Mouse (Mus musculus): ENCODE data around the gene Hydin. TPM values are rescaled to one million over a fixed set of nuclear protein-coding genes. Genes with fewer than 3 reads are reported as not detected.

The Hydin gene
- polyA plus RNA-seq, 1 experiment from 2014 or later, result 0.21 TPM

GRCm38 (mm10) chr8:110617801-110618358 lies 351.1 kb downstream of the Hydin start:
- Histone ChIP-seq H3K4me1 (peaks cover 24% of the 10 kb centered on the region), H3K27me3 (replicated peaks) (peaks cover 36% of the 10 kb centered on the region), H3K4me2 (peak overlapping the region; percentile 95), H3K9me3 (no peaks in the 10 kb centered on the region), H3K36me3 (no peaks in the 10 kb centered on the region), H3K27ac (replicated peaks) (no peak overlapping the region), H3K9ac (peak overlapping the region; percentile 72), H3K4me3 (peak overlapping the region; percentile 97)
- WGBS, result 22% methylated on average over 14 of the region's 14 CpGs
- no peak for ATAC-seq (ENCODE audit: extremely low read depth, insufficient number of reproducible peaks, low FRiP score, low TSS enrichment)

- WGBS, result under 1% methylated on average over 66 of the region's 67 CpGs
- H3K27ac ChIP-seq (replicated peaks), result 0 out of 2 replicates have a peak within 1 kb of the TSS, but pooled peaks have one; percentile 10
These were observed 351.8 kb downstream of the Hydin start, which contains the start of gene Vac14 for GRCm38 (mm10) chr8:110618391-110619207. TSS of gene Vac14 (plus strand) at chr8:110618585.

GRCm38 (mm10) chr8:110619208-110619574 lies 352.4 kb downstream of the Hydin start:
- Histone ChIP-seq H3K4me1 (peaks cover 24% of the 10 kb centered on the region), H3K27me3 (replicated peaks) (peaks cover 29% of the 10 kb centered on the region), H3K4me2 (peak overlapping the region; percentile 95), H3K9me3 (no peaks in the 10 kb centered on the region), H3K27ac (replicated peaks) (0 out of 2 replicates have a peak overlapping the region, but pooled peaks have one; percentile 10), H3K9ac (peak overlapping the region; percentile 89), H3K36me3 (no peaks in the 10 kb centered on the region), H3K4me3 (peak overlapping the region; percentile 97)
- no peak for ATAC-seq (ENCODE audit: extremely low read depth, insufficient number of reproducible peaks, low FRiP score, low TSS enrichment)
- 17% methylated on average over 8 of the region's 8 CpGs for WGBS

More at GRCm38 (mm10) chr8:110618391-110619207, 351.8 kb downstream of the Hydin start, which contains the start of gene Vac14:
- Histone ChIP-seq H3K9me3 (no peaks in the 10 kb centered on the region), H3K4me2 (peak within 1 kb of the TSS; percentile 95), H3K4me3 (peak within 1 kb of the TSS; percentile 97), H3K36me3 (no peaks in the 10 kb centered on the region), H3K9ac (peak within 1 kb of the TSS; percentile 89), H3K4me1 (peaks cover 24% of the 10 kb centered on the region), H3K27me3 (replicated peaks) (peaks cover 33% of the 10 kb centered on the region)
- peak; percentile 95 for ATAC-seq (ENCODE audit: extremely low read depth, insufficient number of reproducible peaks, low FRiP score, low TSS enrichment)

GRCm38 (mm10) chr8:110619919-110620318 lies 353.1 kb downstream of the Hydin start:
- H3K27ac ChIP-seq (replicated peaks), result no peak overlapping the region
- peak overlapping the region; percentile 95 for H3K4me2 ChIP-seq
- H3K36me3 ChIP-seq, result no peaks in the 10 kb centered on the region
- H3K4me3 ChIP-seq, result peak overlapping the region; percentile 97
- peaks cover 24% of the 10 kb centered on the region for H3K4me1 ChIP-seq
- 87% methylated on average over 5 of the region's 5 CpGs for WGBS
- H3K27me3 ChIP-seq (replicated peaks), result peaks cover 27% of the 10 kb centered on the region
- H3K9ac ChIP-seq, result peak overlapping the region; percentile 89; the same call in 1 of the 2 replicates
- no peak for ATAC-seq (ENCODE audit: extremely low read depth, insufficient number of reproducible peaks, low FRiP score, low TSS enrichment)
- no peaks in the 10 kb centered on the region for H3K9me3 ChIP-seq

GRCm38 (mm10) chr8:110626431-110626830 lies 359.7 kb downstream of the Hydin start:
- H3K9ac ChIP-seq, result no peak overlapping the region
- no peak overlapping the region for H3K27ac ChIP-seq (replicated peaks)
- no peak overlapping the region for H3K4me3 ChIP-seq
- H3K4me1 ChIP-seq, result peaks cover 20% of the 10 kb centered on the region
- no peak overlapping the region for H3K4me2 ChIP-seq
- ATAC-seq (ENCODE audit: extremely low read depth, insufficient number of reproducible peaks, low FRiP score, low TSS enrichment), result no peak
- no peaks in the 10 kb centered on the region for H3K36me3 ChIP-seq
- 75% methylated on average over 4 of the region's 4 CpGs for WGBS
- H3K27me3 ChIP-seq (replicated peaks), result no peaks in the 10 kb centered on the region
- no peaks in the 10 kb centered on the region for H3K9me3 ChIP-seq

- WGBS, result 63% methylated on average over 9 of the region's 9 CpGs
- Histone ChIP-seq H3K9ac (no peak overlapping the region), H3K4me1 (peaks cover 20% of the 10 kb centered on the region), H3K4me3 (no peak overlapping the region), H3K9me3 (no peaks in the 10 kb centered on the region), H3K4me2 (no peak overlapping the region), H3K27me3 (replicated peaks) (no peaks in the 10 kb centered on the region), H3K27ac (replicated peaks) (no peak overlapping the region), H3K36me3 (peaks cover 28% of the 10 kb centered on the region)
- no peak for ATAC-seq (ENCODE audit: extremely low read depth, insufficient number of reproducible peaks, low FRiP score, low TSS enrichment)
These were observed 362.7 kb downstream of the Hydin start for GRCm38 (mm10) chr8:110629245-110630063.

- peaks cover 20% of the 10 kb centered on the region for H3K4me1 ChIP-seq
- WGBS, result 81% methylated on average over 3 of the region's 3 CpGs
These were observed 363.3 kb downstream of the Hydin start for GRCm38 (mm10) chr8:110630079-110630478.

GRCm38 (mm10) chr8:110630571-110631071 lies 363.8 kb downstream of the Hydin start:
- Histone ChIP-seq H3K4me3 (no peak overlapping the region), H3K36me3 (peaks cover 39% of the 10 kb centered on the region), H3K9ac (peak overlapping the region; percentile 24; the same call in 1 of the 2 replicates), H3K27me3 (replicated peaks) (no peaks in the 10 kb centered on the region), H3K27ac (replicated peaks) (peak overlapping the region; percentile 70), H3K9me3 (no peaks in the 10 kb centered on the region), H3K4me1 (peaks cover 20% of the 10 kb centered on the region), H3K4me2 (no peak overlapping the region)
- 61% methylated on average over 8 of the region's 8 CpGs for WGBS
- 0 out of 2 replicates have a peak, but pooled peaks have one; percentile 27 for ATAC-seq (ENCODE audit: extremely low read depth, insufficient number of reproducible peaks, low FRiP score, low TSS enrichment)

More at GRCm38 (mm10) chr8:110630079-110630478, 363.3 kb downstream of the Hydin start:
- Histone ChIP-seq H3K4me3 (no peak overlapping the region), H3K27ac (replicated peaks) (no peak overlapping the region), H3K9me3 (no peaks in the 10 kb centered on the region), H3K36me3 (peaks cover 34% of the 10 kb centered on the region), H3K4me2 (no peak overlapping the region), H3K9ac (no peak overlapping the region), H3K27me3 (replicated peaks) (no peaks in the 10 kb centered on the region)
- no peak for ATAC-seq (ENCODE audit: extremely low read depth, insufficient number of reproducible peaks, low FRiP score, low TSS enrichment)

GRCm38 (mm10) chr8:110631201-110631600 lies 364.4 kb downstream of the Hydin start:
- peaks cover 45% of the 10 kb centered on the region for H3K36me3 ChIP-seq
- H3K27me3 ChIP-seq (replicated peaks), result no peaks in the 10 kb centered on the region
- H3K4me3 ChIP-seq, result no peak overlapping the region
- peak overlapping the region; percentile 70 for H3K27ac ChIP-seq (replicated peaks)
- WGBS, result 91% methylated on average over 7 of the region's 7 CpGs
- no peaks in the 10 kb centered on the region for H3K9me3 ChIP-seq
- H3K4me1 ChIP-seq, result peaks cover 20% of the 10 kb centered on the region
- no peak for ATAC-seq (ENCODE audit: extremely low read depth, insufficient number of reproducible peaks, low FRiP score, low TSS enrichment)
- H3K4me2 ChIP-seq, result no peak overlapping the region
- no peak overlapping the region for H3K9ac ChIP-seq

- no peaks in the 10 kb centered on the region for H3K27me3 ChIP-seq (replicated peaks)
- peaks cover 20% of the 10 kb centered on the region for H3K4me1 ChIP-seq
- peaks cover 71% of the 10 kb centered on the region for H3K36me3 ChIP-seq
- no peak overlapping the region for H3K9ac ChIP-seq
- H3K4me3 ChIP-seq, result no peak overlapping the region
- no peak overlapping the region for H3K27ac ChIP-seq (replicated peaks)
- ATAC-seq (ENCODE audit: extremely low read depth, insufficient number of reproducible peaks, low FRiP score, low TSS enrichment), result no peak
- WGBS, result 93% methylated on average over 3 of the region's 3 CpGs
- H3K4me2 ChIP-seq, result no peak overlapping the region
- no peaks in the 10 kb centered on the region for H3K9me3 ChIP-seq
These were observed 367.0 kb downstream of the Hydin start for GRCm38 (mm10) chr8:110633814-110634213.

- H3K9ac ChIP-seq, result no peak overlapping the region
- peaks cover 73% of the 10 kb centered on the region for H3K36me3 ChIP-seq
- 87% methylated on average over 6 of the region's 6 CpGs for WGBS
- no peak overlapping the region for H3K4me2 ChIP-seq
- no peak overlapping the region for H3K27ac ChIP-seq (replicated peaks)
- peaks cover 2% of the 10 kb centered on the region; the same call in 1 of the 2 replicates for H3K4me1 ChIP-seq
- no peak overlapping the region for H3K4me3 ChIP-seq
- no peak for ATAC-seq (ENCODE audit: extremely low read depth, insufficient number of reproducible peaks, low FRiP score, low TSS enrichment)
- no peaks in the 10 kb centered on the region for H3K27me3 ChIP-seq (replicated peaks)
- no peaks in the 10 kb centered on the region for H3K9me3 ChIP-seq
These were observed 369.4 kb downstream of the Hydin start for GRCm38 (mm10) chr8:110636182-110636581.

All from heart, embryonic 13.5 days (tissue).